Mouse (Mus musculus): Measurements from ENCODE around the gene Ifi203.
"Not testable (repeated sequence)": the region's sequence is repeated elsewhere in the genome, so short reads cannot be mapped to it uniquely, and the experiment has no call there.

- TF ChIP-seq ZNF384 (IDR thresholded peaks at IDR 0.05; ENCODE audit: low read depth, low read length); CHD2 (IDR thresholded peaks at IDR 0.05; ENCODE audit: low read depth, low read length); MAFK (IDR thresholded peaks at IDR 0.05; ENCODE audit: insufficient read depth, low read depth, low read length); HCFC1 (IDR thresholded peaks at IDR 0.05; ENCODE audit: borderline replicate concordance, insufficient read depth, low read length); ZC3H11A (IDR thresholded peaks at IDR 0.05; ENCODE audit: borderline replicate concordance, low read depth, low read length): not testable (repeated sequence)
Observed at GRCm38 (mm10) chr1:173878264-173878663, 64.2 kb downstream of the Ifi203 start.
